Mouse (Mus musculus) embryonic stem cell, embryonic (primary cell): Measurements from ENCODE around the gene Ptprm.

ENCODE experiments used
- CTCF ChIA-PET, 4 experiments: fragments of 300-600 bp in 2 of 4; fragments of 350-600 bp in 2 of 4; sonication (Branson Sonifier 250); formaldehyde crosslinking; loops; one replicate each; lab custom pipeline; 2022; ENCODE audit warnings: inconsistent platforms in 2 of 4; lab: Charles Lee
- POLR2A ChIA-PET, 4 experiments: fragments of 300-600 bp in 2 of 4; fragments of 350-600 bp in 2 of 4; sonication (Branson Sonifier 250); formaldehyde crosslinking; loops; one replicate each; lab custom pipeline; 2022; ENCODE audit warnings: antibody characterized with exemption in 4 of 4, inconsistent platforms in 1 of 4; lab: Charles Lee

Ptprm gene

GRCm38 (mm10) chr17:67354451-67355011 is at the start of gene Ptprm:
Gene Ptprm, minus strand, starts transcription at chr17:67354457.
- ChIA-PET CTCF (interaction anchor here (0.6 to 2.0 kb wide), 8 partner anchors 16 to 483 kb away, joined by 3 to 9 read pairs (median 3); no protein-coding TSS in a partner anchor), POLR2A (interaction anchor here (0.6 to 2.2 kb wide), 11 partner anchors 8 to 341 kb away, joined by 3 to 9 read pairs (median 3); no protein-coding TSS in a partner anchor)

GRCm38 (mm10) chr17:67396205-67396604 is 41.9 kb upstream of the Ptprm start:
- POLR2A ChIA-PET = interaction anchor here in 1 of 4 experiments (0.6 kb wide), 1 partner anchor 10 kb away, joined by 3 read pairs; no protein-coding TSS in a partner anchor

GRCm38 (mm10) chr17:67390851-67391250 is 36.6 kb upstream of the Ptprm start:
- ChIA-PET CTCF (no interaction called here), POLR2A (no interaction called here)

More at GRCm38 (mm10) chr17:67396205-67396604, 41.9 kb upstream of the Ptprm start:
- CTCF ChIA-PET = no interaction called here

GRCm38 (mm10) chr17:67388171-67388570 is 33.9 kb upstream of the Ptprm start:
- POLR2A ChIA-PET = interaction anchor here in 2 of 4 experiments (0.6 to 0.8 kb wide), 2 partner anchors 11 to 34 kb away, joined by 3 read pairs; partner anchors contain the start of gene Ptprm (in 1 of the 2)
- CTCF ChIA-PET = interaction anchor here in 1 of 4 experiments (0.7 kb wide), 1 partner anchor 15 kb away, joined by 4 read pairs; no protein-coding TSS in a partner anchor

- POLR2A ChIA-PET = no interaction called here
- CTCF ChIA-PET = interaction anchor here in 3 of 4 experiments (0.6 kb wide), 3 partner anchors 86 to 704 kb away, joined by 3 read pairs; no protein-coding TSS in a partner anchor
Measured at GRCm38 (mm10) chr17:67385286-67385685, 31.0 kb upstream of the Ptprm start.

- CTCF ChIA-PET = no interaction called here
- POLR2A ChIA-PET = interaction anchor here in 1 of 4 experiments (0.7 kb wide), 1 partner anchor 796 kb away, joined by 3 read pairs; no protein-coding TSS in a partner anchor
Measured at GRCm38 (mm10) chr17:67383635-67384034, 29.4 kb upstream of the Ptprm start.

GRCm38 (mm10) chr17:67381618-67382017 is 27.4 kb upstream of the Ptprm start:
- ChIA-PET POLR2A (interaction anchor here in 1 of 4 experiments (0.5 kb wide), 1 partner anchor 294 kb away, joined by 3 read pairs; no protein-coding TSS in a partner anchor), CTCF (no interaction called here)

- ChIA-PET CTCF (no interaction called here), POLR2A (no interaction called here)
Measured at GRCm38 (mm10) chr17:67367866-67368265, 13.6 kb upstream of the Ptprm start.

- ChIA-PET POLR2A (no interaction called here), CTCF (no interaction called here)
Measured at GRCm38 (mm10) chr17:67364491-67364890, 10.2 kb upstream of the Ptprm start.

GRCm38 (mm10) chr17:67363377-67364070 is 9.3 kb upstream of the Ptprm start:
- CTCF ChIA-PET = no interaction called here

GRCm38 (mm10) chr17:67362131-67362530 is 7.9 kb upstream of the Ptprm start:
- ChIA-PET POLR2A (interaction anchor here in 1 of 4 experiments (0.6 to 0.7 kb wide), 2 partner anchors 8 to 135 kb away, joined by 3 read pairs; partner anchors contain the start of gene Ptprm), CTCF (no interaction called here)

More at GRCm38 (mm10) chr17:67363377-67364070, 9.3 kb upstream of the Ptprm start:
- POLR2A ChIA-PET = interaction anchor here in 2 of 4 experiments (0.5 to 1.1 kb wide), 4 partner anchors 10 to 268 kb away, joined by 3 to 8 read pairs (median 3); partner anchors contain the start of gene Ptprm (in 1 of the 2)

- ChIA-PET POLR2A (no interaction called here), CTCF (interaction anchor here in 2 of 4 experiments (0.7 kb wide), 2 partner anchors 185 to 606 kb away, joined by 3 to 4 read pairs; no protein-coding TSS in a partner anchor)
Measured at GRCm38 (mm10) chr17:67360606-67361005, 6.3 kb upstream of the Ptprm start.

- ChIA-PET CTCF (no interaction called here), POLR2A (no interaction called here)
Measured at GRCm38 (mm10) chr17:67359578-67359977, 5.3 kb upstream of the Ptprm start.

- ChIA-PET CTCF (no interaction called here), POLR2A (interaction anchor here in 1 of 4 experiments (0.6 kb wide), 1 partner anchor 317 kb away, joined by 4 read pairs; no protein-coding TSS in a partner anchor)
Measured at GRCm38 (mm10) chr17:67358541-67358940, 4.3 kb upstream of the Ptprm start.

- CTCF ChIA-PET = no interaction called here
- POLR2A ChIA-PET = no interaction called here
Measured at GRCm38 (mm10) chr17:67357191-67357590, 2.9 kb upstream of the Ptprm start.

GRCm38 (mm10) chr17:67355251-67355650 is 994 bp upstream of the Ptprm start:
- ChIA-PET POLR2A (interaction anchor here in 3 of 4 experiments (0.6 to 2.2 kb wide), 5 partner anchors 10 to 340 kb away, joined by 3 to 9 read pairs (median 8); no protein-coding TSS in a partner anchor), CTCF (interaction anchor here in 3 of 4 experiments (0.8 to 2.0 kb wide), 5 partner anchors 16 to 296 kb away, joined by 3 to 9 read pairs (median 3); no protein-coding TSS in a partner anchor)

GRCm38 (mm10) chr17:67353796-67354450 is 334 bp downstream of the Ptprm start:
- ChIA-PET CTCF (interaction anchor here in 3 of 4 experiments (0.5 to 2.0 kb wide), 8 partner anchors 95 to 1497 kb away, joined by 3 to 9 read pairs (median 3); no protein-coding TSS in a partner anchor), POLR2A (interaction anchor here (0.6 to 2.2 kb wide), 11 partner anchors 9 to 279 kb away, joined by 3 to 9 read pairs (median 3); partner anchors contain the start of gene Lrrc30 (in 1 of the 4))
